Mouse (Mus musculus) kidney, embryonic 16.5 days (tissue): ENCODE measurements around the gene BC024978. TPM values are rescaled to one million over a fixed set of nuclear protein-coding genes. Genes with fewer than 3 reads are reported as not detected.
A peak's percentile ranks its signal among the peaks of the same experiment; 100 is the strongest.

Source experiments
- ATAC-seq: fragments of 200-750 bp; cut with Nextera tagmentation; 2 replicates; pipeline ENCODE4 v1.8.0; 2017; ENCODE audit warnings: moderate TSS enrichment; ENCODE audit not compliant: low FRiP score, low TSS enrichment
- H3K27ac ChIP-seq: fragments of 300-500 bp; sonication (generic); 2 replicates; pipeline ENCODE4 v1.5.1; 2014; ENCODE audit warnings: low read length
- H3K27me3 ChIP-seq: fragments of 300-500 bp; sonication (generic); 2 replicates; pipeline ENCODE4 v1.6.1; 2014; ENCODE audit warnings: low read length, control low read depth, mixed read lengths; ENCODE audit not compliant: insufficient read depth
- H3K36me3 ChIP-seq: fragments of 300-500 bp; sonication (generic); 2 replicates; pipeline ENCODE4 v1.6.1; 2014; ENCODE audit warnings: low read length, control low read depth, mixed read lengths; ENCODE audit not compliant: insufficient read depth
- H3K4me1 ChIP-seq: fragments of 300-500 bp; sonication (generic); 2 replicates; pipeline ENCODE4 v1.6.1; 2014; ENCODE audit warnings: low read length, control low read depth, mixed read lengths; ENCODE audit not compliant: insufficient read depth
- H3K4me2 ChIP-seq: fragments of 300-500 bp; sonication (generic); replicated peaks from 2 replicates; pipeline ENCODE4 v1.6.1; 2014; ENCODE audit warnings: low read depth, low read length
- H3K4me3 ChIP-seq: fragments of 300-500 bp; sonication (generic); 2 replicates; pipeline ENCODE4 v1.5.1; 2014; ENCODE audit warnings: mild to moderate bottlenecking, low read length
- H3K9ac ChIP-seq: fragments of 300-500 bp; sonication (generic); replicated peaks from 2 replicates; pipeline ENCODE4 v1.6.1; 2014; ENCODE audit warnings: low read length
- H3K9me3 ChIP-seq: fragments of 300-500 bp; sonication (generic); 2 replicates; pipeline ENCODE4 v1.6.1; 2016; ENCODE audit warnings: low read length, control low read depth
- WGBS: fragments of 180-500 bp; shearing (Covaris S2); extraction: QIAGEN DNeasy Blood & Tissue Kit; methylation state at CpG from one replicate; pipeline ENCODE4 v1.1.7; 2014; 5-methylcytosine and 5-hydroxymethylcytosine counted together
- polyA plus RNA-seq: library from polyadenylated mRNA; unstranded; fragments of >200 nt; fragmentation: Nextera tagmentation; extraction: Ambion mirVana; gene quantifications from 2 replicates; pipeline ENCODE4 v1.2.1, GENCODE M21; 2015

BC024978 gene
- polyA plus RNA-seq, 1 experiment from 2014 or later, result 4.1 TPM

GRCm38 (mm10) chr7:27218586-27218985, 23.0 kb downstream of the BC024978 start:
- Histone ChIP-seq H3K36me3 (peaks cover 33% of the 10 kb centered on the region), H3K9ac (no peak overlapping the region), H3K27ac (no peak overlapping the region), H3K4me1 (peaks cover 2% of the 10 kb centered on the region; the same call in 1 of the 2 replicates), H3K4me3 (no peak overlapping the region), H3K4me2 (no peak overlapping the region), H3K27me3 (no peaks in the 10 kb centered on the region), H3K9me3 (no peaks in the 10 kb centered on the region)
- ATAC-seq, result no peak
- 63% methylated on average over 7 of the region's 7 CpGs for WGBS

GRCm38 (mm10) chr7:27219937-27220336, 24.4 kb downstream of the BC024978 start:
- Histone ChIP-seq H3K4me2 (no peak overlapping the region), H3K4me1 (peaks cover 15% of the 10 kb centered on the region), H3K9ac (no peak overlapping the region), H3K27me3 (no peaks in the 10 kb centered on the region), H3K4me3 (no peak overlapping the region), H3K27ac (no peak overlapping the region), H3K9me3 (no peaks in the 10 kb centered on the region), H3K36me3 (peaks cover 24% of the 10 kb centered on the region)
- WGBS, result 58% methylated on average over 11 of the region's 11 CpGs
- ATAC-seq, result no peak

GRCm38 (mm10) chr7:27221939-27222338, 26.4 kb downstream of the BC024978 start:
- H3K4me1 ChIP-seq, result peaks cover 35% of the 10 kb centered on the region
- H3K27me3 ChIP-seq, result no peaks in the 10 kb centered on the region
- H3K9ac ChIP-seq, result no peak overlapping the region
- H3K9me3 ChIP-seq, result no peaks in the 10 kb centered on the region
- H3K4me2 ChIP-seq, result no peak overlapping the region
- H3K27ac ChIP-seq, result no peak overlapping the region
- ATAC-seq, result no peak
- H3K4me3 ChIP-seq, result no peak overlapping the region
- peaks cover 15% of the 10 kb centered on the region for H3K36me3 ChIP-seq
- WGBS, result 65% methylated on average over 6 of the region's 6 CpGs

- Histone ChIP-seq H3K27ac (no peak overlapping the region), H3K4me2 (no peak overlapping the region), H3K4me1 (peaks cover 41% of the 10 kb centered on the region), H3K9me3 (no peaks in the 10 kb centered on the region), H3K9ac (no peak overlapping the region), H3K36me3 (peaks cover 11% of the 10 kb centered on the region), H3K27me3 (no peaks in the 10 kb centered on the region), H3K4me3 (no peak overlapping the region)
- WGBS, result 67% methylated on average over 1 of the region's 1 CpGs
- ATAC-seq, result no peak
These were observed 27.0 kb downstream of the BC024978 start for GRCm38 (mm10) chr7:27222538-27222937.

- ATAC-seq, result no peak
- H3K9ac ChIP-seq, result peak overlapping the region; percentile 41
- peaks cover 46% of the 10 kb centered on the region for H3K4me1 ChIP-seq
- no peaks in the 10 kb centered on the region for H3K9me3 ChIP-seq
- H3K4me3 ChIP-seq, result peak overlapping the region; percentile 14; the same call in 1 of the 2 replicates
- peak overlapping the region; percentile 14; the same call in 1 of the 2 replicates for H3K4me2 ChIP-seq
- no peak overlapping the region for H3K27ac ChIP-seq
- WGBS, result 69% methylated on average over 11 of the region's 11 CpGs
- no peaks in the 10 kb centered on the region for H3K27me3 ChIP-seq
- H3K36me3 ChIP-seq, result no peaks in the 10 kb centered on the region
These were observed 29.4 kb downstream of the BC024978 start for GRCm38 (mm10) chr7:27224877-27225575.

GRCm38 (mm10) chr7:27227276-27227675, 31.7 kb downstream of the BC024978 start:
- Histone ChIP-seq H3K4me2 (peak overlapping the region; percentile 82), H3K27ac (no peak overlapping the region), H3K4me3 (peak overlapping the region; percentile 91), H3K4me1 (peaks cover 46% of the 10 kb centered on the region), H3K9me3 (no peaks in the 10 kb centered on the region), H3K9ac (peak overlapping the region; percentile 92), H3K27me3 (no peaks in the 10 kb centered on the region), H3K36me3 (no peaks in the 10 kb centered on the region)
- ATAC-seq, result no peak
- WGBS, result 32% methylated on average over 9 of the region's 9 CpGs

- WGBS, result 2% methylated on average over 10 of the region's 10 CpGs
- peak overlapping the region; percentile 92 for H3K27ac ChIP-seq
- no peaks in the 10 kb centered on the region for H3K36me3 ChIP-seq
- H3K4me2 ChIP-seq, result peak overlapping the region; percentile 82
- no peaks in the 10 kb centered on the region for H3K27me3 ChIP-seq
- H3K4me3 ChIP-seq, result peak overlapping the region; percentile 91
- peaks cover 46% of the 10 kb centered on the region for H3K4me1 ChIP-seq
- no peak for ATAC-seq
- H3K9me3 ChIP-seq, result no peaks in the 10 kb centered on the region
- H3K9ac ChIP-seq, result peak overlapping the region; percentile 92
These were observed 32.1 kb downstream of the BC024978 start for GRCm38 (mm10) chr7:27227676-27228075.

GRCm38 (mm10) chr7:27228281-27228821, 32.8 kb downstream of the BC024978 start, which contains the start of gene Itpkc:
TSS of gene Itpkc (minus strand) at chr7:27228661.
- Histone ChIP-seq H3K4me2 (peak within 1 kb of the TSS; percentile 82), H3K27me3 (no peaks in the 10 kb centered on the region), H3K4me3 (peak within 1 kb of the TSS; percentile 91), H3K4me1 (peaks cover 47% of the 10 kb centered on the region), H3K27ac (peak within 1 kb of the TSS; percentile 92), H3K36me3 (no peaks in the 10 kb centered on the region), H3K9ac (peak within 1 kb of the TSS; percentile 92), H3K9me3 (no peaks in the 10 kb centered on the region)
- under 1% methylated on average over 49 of the region's 49 CpGs for WGBS
- peak; percentile 84 for ATAC-seq

GRCm38 (mm10) chr7:27228865-27229264, 33.3 kb downstream of the BC024978 start:
- no peaks in the 10 kb centered on the region for H3K9me3 ChIP-seq
- ATAC-seq, result no peak
- H3K4me1 ChIP-seq, result peaks cover 48% of the 10 kb centered on the region
- peak overlapping the region; percentile 82 for H3K4me2 ChIP-seq
- H3K36me3 ChIP-seq, result no peaks in the 10 kb centered on the region
- WGBS, result 16% methylated on average over 6 of the region's 6 CpGs
- H3K9ac ChIP-seq, result peak overlapping the region; percentile 92
- peak overlapping the region; percentile 91 for H3K4me3 ChIP-seq
- no peaks in the 10 kb centered on the region for H3K27me3 ChIP-seq
- peak overlapping the region; percentile 92 for H3K27ac ChIP-seq

- H3K4me1 ChIP-seq, result peaks cover 33% of the 10 kb centered on the region
- no peak for ATAC-seq
- H3K4me2 ChIP-seq, result no peak overlapping the region
- WGBS, result 74% methylated on average over 4 of the region's 4 CpGs
- H3K36me3 ChIP-seq, result no peaks in the 10 kb centered on the region
- H3K27me3 ChIP-seq, result no peaks in the 10 kb centered on the region
- H3K4me3 ChIP-seq, result no peak overlapping the region
- H3K27ac ChIP-seq, result no peak overlapping the region
- H3K9ac ChIP-seq, result no peak overlapping the region
- no peaks in the 10 kb centered on the region for H3K9me3 ChIP-seq
These were observed 35.2 kb downstream of the BC024978 start for GRCm38 (mm10) chr7:27230781-27231180.
